Mouse (Mus musculus): Measurements from ENCODE around the gene Btbd11.

DNA sequence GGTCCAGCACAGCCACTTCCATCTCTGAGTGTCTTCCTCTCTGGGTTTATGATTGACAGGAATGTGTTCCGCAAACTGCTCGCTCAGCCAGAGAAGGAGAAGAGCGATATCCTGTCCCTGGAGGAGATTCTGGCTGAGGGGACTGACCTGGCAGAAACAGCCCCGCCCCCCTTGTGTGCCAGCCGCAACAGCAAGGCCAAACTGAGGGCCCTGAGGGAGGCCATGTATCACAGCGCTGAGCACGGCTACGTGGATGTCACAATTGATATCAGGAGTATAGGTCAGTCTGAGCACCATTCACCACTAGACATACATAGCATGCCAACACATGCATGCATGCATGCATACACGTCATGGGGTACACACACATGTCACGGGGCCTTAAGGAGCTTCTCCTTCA, 245.4 kb downstream of the Btbd11 start:
- TF ChIP-seq CTCF (IDR thresholded peaks at IDR 0.05; ENCODE audit: extremely low read depth, insufficient read depth, insufficient read length, insufficient replicate concordance) (no peak), POLR2A (IDR thresholded peaks at IDR 0.05; ENCODE audit: low read depth, low read length) (no peak)

Data from spleen, adult 2 months (tissue).